8 mouse cellular contexts compared by ENCODE assay signal in the genomic region with DNA sequence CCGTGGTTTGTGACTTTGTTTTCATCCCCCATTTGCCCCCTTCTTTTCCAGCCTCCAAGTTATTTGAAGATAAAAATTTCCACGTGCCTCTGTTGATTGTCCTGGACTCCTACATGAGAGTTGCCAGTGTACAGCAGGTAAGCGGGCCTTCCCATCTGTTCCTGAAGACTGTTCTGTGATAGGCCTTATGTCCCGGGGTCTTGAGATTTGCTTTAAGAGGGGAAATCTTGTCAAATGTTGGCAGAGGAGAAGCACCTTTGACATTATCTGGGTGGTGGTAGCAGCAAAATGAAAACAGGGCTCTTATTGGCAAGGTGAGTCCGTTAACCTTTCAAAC. TPM values are rescaled to one million over a fixed set of nuclear protein-coding genes. Genes with fewer than 3 reads are reported as not detected.
DNase-seq lines count a peak whose midpoint lies in the region; ATAC-seq and TF ChIP-seq lines count a peak whose summit lies in the region.

No protein-coding gene starts in this region.

- H3K4me1 ChIP-seq in lung, adult 2 months (ENCODE audit: control insufficient read depth, insufficient read depth, low read length): peaks cover 15% of the 10 kb centered on the region
- H3K4me1 ChIP-seq in embryonic fibroblast, embryonic 13.5 days (ENCODE audit: control insufficient read depth, insufficient read depth, low read length): peaks cover 2% of the 10 kb centered on the region
- peaks cover 6% of the 10 kb centered on the region for H3K4me1 ChIP-seq in hindbrain, postnatal 0 days (ENCODE audit: insufficient read depth, low read length)
- no peaks in the 10 kb centered on the region for H3K4me1 ChIP-seq in midbrain, postnatal 0 days (ENCODE audit: insufficient read depth, low read length)

- H3K4me3 ChIP-seq in lung, adult 2 months (replicated peaks; ENCODE audit: extremely low read depth, low read depth, low read length): peak overlapping the region; percentile 83
- peak overlapping the region; percentile 53 for H3K4me3 ChIP-seq in embryonic fibroblast, embryonic 13.5 days (ENCODE audit: insufficient read depth, low read length)
- peak overlapping the region; percentile 53 for H3K4me3 ChIP-seq in hindbrain, postnatal 0 days (ENCODE audit: low read length)
- peak overlapping the region; percentile 44 for H3K4me3 ChIP-seq in midbrain, postnatal 0 days (ENCODE audit: low read depth, low read length)

- no peaks in the 10 kb centered on the region for H3K27me3 ChIP-seq in hindbrain, postnatal 0 days (ENCODE audit: insufficient read depth, low read length)
- H3K27me3 ChIP-seq in midbrain, postnatal 0 days (ENCODE audit: insufficient read depth, low read length): no peaks in the 10 kb centered on the region

- H3K9me3 ChIP-seq in hindbrain, postnatal 0 days (ENCODE audit: low read length): no peaks in the 10 kb centered on the region
- H3K9me3 ChIP-seq in midbrain, postnatal 0 days (ENCODE audit: low read length): no peaks in the 10 kb centered on the region

- DNase-seq in lung, adult 2 months: no peak
- DNase-seq in lung, postnatal 10 days: no peak
- DNase-seq in hindbrain, postnatal 0 days (ENCODE audit: low spot score): no peak
- no peak for DNase-seq in midbrain, postnatal 0 days (ENCODE audit: low spot score)
- no peak for DNase-seq in spleen, postnatal 36 days (ENCODE audit: low spot score in 2 of 2)
- DNase-seq in thymus, postnatal 14 days: no peak

- peak overlapping the region; percentile 63 for H3K9ac ChIP-seq in hindbrain, postnatal 0 days (replicated peaks; ENCODE audit: low read length)
- H3K9ac ChIP-seq in midbrain, postnatal 0 days (replicated peaks; ENCODE audit: low read length, poor library complexity, severe bottlenecking): peak overlapping the region; percentile 54

- ATAC-seq in hindbrain, postnatal 0 days: no peak
- ATAC-seq in midbrain, postnatal 0 days (ENCODE audit: low FRiP score): no peak
- ATAC-seq in erythroid progenitor cell, adult 5-6 weeks (replicated peaks; ENCODE audit: low FRiP score, poor library complexity, severe bottlenecking): no peak

- H3K27ac ChIP-seq in embryonic fibroblast, embryonic 13.5 days (ENCODE audit: insufficient read depth, low read length): peak overlapping the region; percentile 50; the same call in 1 of the 2 replicates
- peak overlapping the region; percentile 63; the same call in 1 of the 2 replicates for H3K27ac ChIP-seq in hindbrain, postnatal 0 days
- no peak overlapping the region for H3K27ac ChIP-seq in midbrain, postnatal 0 days (ENCODE audit: low read depth, low read length)

- H3K4me2 ChIP-seq in hindbrain, postnatal 0 days (ENCODE audit: low read depth, low read length): peak overlapping the region; percentile 76
- H3K4me2 ChIP-seq in midbrain, postnatal 0 days (ENCODE audit: low read depth, low read length, poor library complexity, severe bottlenecking): peak overlapping the region; percentile 65

- 7% methylated on average over 5 of the region's 5 CpGs for WGBS in lung, adult 2 months
- WGBS in hindbrain, postnatal 0 days: 30% methylated on average over 5 of the region's 5 CpGs
- WGBS in midbrain, postnatal 0 days: 41% methylated on average over 5 of the region's 5 CpGs

- no peak for TF ChIP-seq POLR2A in lung, adult 2 months (IDR thresholded peaks at IDR 0.05; ENCODE audit: borderline replicate concordance, extremely low read depth, low read depth, low read length)
- no peak for TF ChIP-seq POLR2A in embryonic fibroblast, embryonic 13.5 days (IDR thresholded peaks at IDR 0.05; ENCODE audit: low read depth, low read length)

- no peak for TF ChIP-seq CTCF in lung, adult 2 months (IDR thresholded peaks at IDR 0.05; ENCODE audit: insufficient read depth, low read length)
- TF ChIP-seq CTCF in embryonic fibroblast, embryonic 13.5 days (IDR thresholded peaks at IDR 0.05; ENCODE audit: borderline replicate concordance, insufficient read depth, low read length): no peak
- TF ChIP-seq CTCF in hindbrain, postnatal 0 days (IDR thresholded peaks at IDR 0.05; ENCODE audit: low read depth): no peak
- TF ChIP-seq CTCF in midbrain, postnatal 0 days (IDR thresholded peaks at IDR 0.05): no peak

- no peaks in the 10 kb centered on the region for H3K36me3 ChIP-seq in hindbrain, postnatal 0 days (ENCODE audit: insufficient read depth, low read length)
- H3K36me3 ChIP-seq in midbrain, postnatal 0 days (ENCODE audit: insufficient read depth, low read length): no peaks in the 10 kb centered on the region

RNA-seq across cellular contexts. Expression of gene Lrrk2, which starts 0.6 kb away (rescaled TPM):
- 12.2 and 14.7 TPM in 2 replicates for polyA plus RNA-seq in lung, adult 2 months (2012; rRNA removed)
- 29.8 and 35.0 TPM in 2 replicates for polyA plus RNA-seq in embryonic fibroblast, embryonic 13.5 days (2011; ENCODE audit: insufficient read length, low read depth, missing spikeins)
- total RNA-seq in hindbrain, postnatal 0 days (2014; rRNA removed): 5.5 and 13.0 TPM in 2 replicates
- polyA plus RNA-seq in hindbrain, postnatal 0 days (2015; fragmentation: Nextera tagmentation; extraction: Ambion mirVana): 1.8 and 1.9 TPM in 2 replicates
- total RNA-seq in midbrain, postnatal 0 days (2014; rRNA removed): 2.9 and 4.2 TPM in 2 replicates
- 1.1 and 1.9 TPM in 2 replicates for polyA plus RNA-seq in midbrain, postnatal 0 days (2015; fragmentation: Nextera tagmentation; extraction: Ambion mirVana)
- 8.0 and 16.2 TPM in 2 replicates for total RNA-seq in erythroid progenitor cell, adult 5-6 weeks (2015; ENCODE audit: low replicate concordance)
- 9.9 and 15.5 TPM in 2 replicates for total RNA-seq in erythroid progenitor cell, adult 5-6 weeks (2017; ENCODE audit: low replicate concordance)
